Mouse (Mus musculus) erythroblast, embryonic 14.5 days (primary cell): Measurements from ENCODE around the gene Ankrd44.

Experiments
- GATA1 ChIP-seq: IDR thresholded peaks from 2 replicates; pipeline ENCODE4 v1.6.1; 2012; ENCODE audit warnings: low read length, inconsistent platforms, mixed read lengths
- TAL1 ChIP-seq: IDR thresholded peaks from 3 replicates; pipeline ENCODE4 v1.6.1; 2012; ENCODE audit warnings: low read length, inconsistent platforms, mixed read lengths

DNA sequence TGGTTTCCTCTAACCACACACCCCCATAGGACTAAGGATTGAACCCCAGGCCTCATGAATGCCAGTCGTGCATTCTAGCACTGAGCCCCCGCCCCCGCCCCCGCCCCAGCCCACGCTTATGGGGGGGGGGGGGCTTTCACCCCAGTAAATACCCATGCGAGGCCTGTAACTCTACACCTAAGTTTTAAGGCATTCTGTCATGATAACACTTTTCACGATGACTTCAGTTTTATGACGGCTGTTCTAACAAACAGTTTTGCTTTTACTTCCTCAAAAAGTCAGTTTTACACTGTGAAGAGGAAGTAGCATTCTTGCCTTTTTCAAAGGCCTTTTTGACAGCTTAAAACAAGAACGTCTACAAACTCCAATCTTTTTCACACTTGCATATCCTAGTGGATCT lies 11.8 kb downstream of the Ankrd44 start:
- TF ChIP-seq GATA1 (no peak), TAL1 (no peak)
